Mouse (Mus musculus) cortical plate, adult 2 months (tissue): Measurements from ENCODE around the gene Fmn2. TPM values are rescaled to one million over a fixed set of nuclear protein-coding genes. Genes with fewer than 3 reads are reported as not detected.

ENCODE experiments used
- H3K27ac ChIP-seq: fragments of 200-500 bp; 2 replicates; pipeline ENCODE4 v1.5.1; 2012; ENCODE audit warnings: low read length, control low read depth, inconsistent platforms; ENCODE audit not compliant: insufficient read depth
- H3K4me1 ChIP-seq: fragments of 200-500 bp; 2 replicates; pipeline ENCODE4 v1.6.1; 2011; ENCODE audit warnings: low read length; ENCODE audit not compliant: control insufficient read depth, insufficient read depth
- H3K4me3 ChIP-seq: fragments of 200-500 bp; 2 replicates; pipeline ENCODE4 v1.5.1; 2011; ENCODE audit warnings: mild to moderate bottlenecking, low read length, control low read depth; ENCODE audit not compliant: insufficient read depth
- CTCF ChIP-seq: fragments of 200-500 bp; IDR thresholded peaks from 2 replicates; pipeline ENCODE4 v1.5.1; 2011; ENCODE audit warnings: mild to moderate bottlenecking, control low read depth, low read length; ENCODE audit not compliant: insufficient read depth; ENCODE audit errors: extremely low read depth
- POLR2A ChIP-seq: fragments of 200-500 bp; IDR thresholded peaks from 2 replicates; pipeline ENCODE4 v1.6.1; 2011; ENCODE audit warnings: mild to moderate bottlenecking, low read length, control low read depth; ENCODE audit not compliant: insufficient read depth; ENCODE audit errors: extremely low read depth
- polyA plus RNA-seq: library from polyadenylated mRNA; depleted of rRNA; stranded (reverse); fragments of >200 nt; gene quantifications from 2 replicates; pipeline ENCODE4 v1.2.3, GENCODE M21; 2012

Fmn2 gene
- polyA plus RNA-seq, 1 experiment: 30.3 TPM

GRCm38 (mm10) chr1:174732715-174733114, 231.1 kb downstream of the Fmn2 start:
- Histone ChIP-seq H3K4me1 (no peaks in the 10 kb centered on the region), H3K27ac (no peak overlapping the region), H3K4me3 (no peak overlapping the region)
- TF ChIP-seq CTCF: no peak
- no peak for TF ChIP-seq POLR2A

- Histone ChIP-seq H3K4me1 (no peaks in the 10 kb centered on the region), H3K27ac (no peak overlapping the region), H3K4me3 (no peak overlapping the region)
- no peak for TF ChIP-seq CTCF
- TF ChIP-seq POLR2A: no peak
Measured at GRCm38 (mm10) chr1:174738958-174739357, 237.3 kb downstream of the Fmn2 start.

GRCm38 (mm10) chr1:174742667-174743066, 241.0 kb downstream of the Fmn2 start:
- Histone ChIP-seq H3K27ac (no peak overlapping the region), H3K4me1 (0 out of 2 replicates have a peak, but pooled peaks cover 2% of the 10 kb centered on the region), H3K4me3 (no peak overlapping the region)
- TF ChIP-seq POLR2A (no peak), CTCF (no peak)

- 0 out of 2 replicates have a peak, but pooled peaks cover 2% of the 10 kb centered on the region for H3K4me1 ChIP-seq
- TF ChIP-seq POLR2A (no peak), CTCF (no peak)
- no peak overlapping the region for H3K4me3 ChIP-seq
- no peak overlapping the region for H3K27ac ChIP-seq
Measured at GRCm38 (mm10) chr1:174748520-174748919, 246.9 kb downstream of the Fmn2 start.

- Histone ChIP-seq H3K4me1 (0 out of 2 replicates have a peak, but pooled peaks cover 2% of the 10 kb centered on the region), H3K27ac (no peak overlapping the region), H3K4me3 (no peak overlapping the region)
- TF ChIP-seq POLR2A (no peak), CTCF (no peak)
Measured at GRCm38 (mm10) chr1:174750893-174751461, 249.4 kb downstream of the Fmn2 start.

- no peaks in the 10 kb centered on the region; the same call in 1 of the 2 replicates for H3K4me1 ChIP-seq
- H3K27ac ChIP-seq: no peak overlapping the region
- no peak overlapping the region for H3K4me3 ChIP-seq
- no peak for TF ChIP-seq POLR2A
- no peak for TF ChIP-seq CTCF
Measured at GRCm38 (mm10) chr1:174759354-174759753, 257.7 kb downstream of the Fmn2 start.

GRCm38 (mm10) chr1:174765757-174766156, 264.1 kb downstream of the Fmn2 start:
- Histone ChIP-seq H3K4me1 (no peaks in the 10 kb centered on the region), H3K27ac (no peak overlapping the region), H3K4me3 (no peak overlapping the region)
- no peak for TF ChIP-seq POLR2A
- TF ChIP-seq CTCF: no peak

- no peak overlapping the region for H3K4me3 ChIP-seq
- no peaks in the 10 kb centered on the region for H3K4me1 ChIP-seq
- TF ChIP-seq CTCF (no peak), POLR2A (no peak)
Measured at GRCm38 (mm10) chr1:174766852-174767251, 265.2 kb downstream of the Fmn2 start.

GRCm38 (mm10) chr1:174771871-174772281, 270.3 kb downstream of the Fmn2 start:
- no peak overlapping the region for H3K27ac ChIP-seq
- no peak overlapping the region for H3K4me3 ChIP-seq
- H3K4me1 ChIP-seq: no peaks in the 10 kb centered on the region
- no peak for TF ChIP-seq POLR2A
- no peak for TF ChIP-seq CTCF

More at GRCm38 (mm10) chr1:174766852-174767251, 265.2 kb downstream of the Fmn2 start:
- H3K27ac ChIP-seq: no peak overlapping the region

GRCm38 (mm10) chr1:174781037-174781436, 279.4 kb downstream of the Fmn2 start:
- no peak for TF ChIP-seq CTCF
- no peak for TF ChIP-seq POLR2A

More at GRCm38 (mm10) chr1:174781037-174781436, 279.4 kb downstream of the Fmn2 start:
- no peak overlapping the region for H3K27ac ChIP-seq
- H3K4me3 ChIP-seq: no peak overlapping the region
- no peaks in the 10 kb centered on the region for H3K4me1 ChIP-seq
